Mouse (Mus musculus) brain, embryonic 14.5 days (tissue): Measurements from ENCODE around the gene Tbc1d30.

ENCODE experiments used
- CTCF ChIP-seq: fragments of 200-500 bp; IDR thresholded peaks from 2 replicates; pipeline ENCODE4 v1.5.1; 2012; ENCODE audit warnings: inconsistent platforms, mild to moderate bottlenecking, moderate library complexity, borderline replicate concordance; ENCODE audit not compliant: insufficient read depth, insufficient read length; ENCODE audit errors: extremely low read depth
- POLR2A ChIP-seq: fragments of 200-500 bp; IDR thresholded peaks from 2 replicates; pipeline ENCODE4 v1.6.1; 2012; ENCODE audit warnings: mild to moderate bottlenecking, inconsistent platforms, borderline replicate concordance; ENCODE audit not compliant: poor library complexity, insufficient read depth, insufficient read length, severe bottlenecking; ENCODE audit errors: extremely low read depth

DNA sequence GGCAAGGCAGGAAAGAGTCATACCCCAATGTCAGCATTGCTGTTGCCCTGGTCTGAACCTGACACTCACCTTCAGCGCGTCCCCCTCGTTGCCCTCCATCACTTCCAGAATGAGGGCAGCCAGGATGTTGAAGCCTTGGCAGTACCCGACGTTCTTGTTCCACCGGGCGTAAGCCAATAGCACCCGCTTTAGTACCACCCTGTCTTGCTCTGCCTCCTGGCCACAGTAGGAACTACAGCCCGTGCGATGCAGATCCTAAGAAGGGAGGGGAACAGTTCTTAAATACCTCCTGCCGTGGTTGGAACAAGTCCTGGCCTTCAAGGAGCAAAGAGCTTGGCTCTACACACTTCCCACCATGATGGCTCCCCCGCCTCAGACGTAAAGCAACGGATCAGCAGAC lies 49.2 kb downstream of the Tbc1d30 start:
- 0 out of 2 replicates have a peak, but pooled peaks have one; percentile 12 for TF ChIP-seq CTCF
- no peak for TF ChIP-seq POLR2A
